Mouse (Mus musculus) frontal cortex, postnatal 36 days (tissue): ENCODE data around the gene Aurkb.
A peak's percentile ranks its signal among the peaks of the same experiment; 100 is the strongest.
"Not testable (repeated sequence)": the region's sequence is repeated elsewhere in the genome, so short reads cannot be mapped to it uniquely, and the experiment has no call there.

Source experiments
- DNase-seq, 2 experiments: peaks; one replicate each; pipeline ENCODE4 v3.0.0; 2022; ENCODE audit warnings: low spot score in 2 of 2

Aurkb gene

GRCm38 (mm10) chr11:69045531-69046394 lies at the start of gene Aurkb:
Gene Aurkb, plus strand, starts transcription at chr11:69045647.
- DNase-seq, result peak; percentile 61 to 72

DNA sequence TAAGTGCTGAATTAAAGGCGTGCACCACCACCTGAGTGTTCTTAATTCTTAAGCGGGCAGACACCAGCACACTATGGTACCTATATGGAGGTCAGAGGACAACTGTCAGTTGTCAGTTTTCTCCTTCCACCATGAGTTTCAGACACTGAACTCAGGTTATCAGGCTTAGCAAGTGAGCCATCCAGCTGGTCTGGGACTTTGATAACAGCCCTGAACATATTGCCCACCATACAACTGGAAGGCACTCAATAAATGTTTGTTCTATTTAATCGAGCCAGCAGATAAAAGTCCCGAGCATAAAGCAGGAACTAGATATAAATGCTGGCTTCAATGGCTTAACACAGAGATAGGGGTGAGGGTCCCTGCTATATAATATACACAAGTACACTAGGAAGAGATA lies 48.4 kb upstream of the Aurkb start:
- no peak for DNase-seq

DNA sequence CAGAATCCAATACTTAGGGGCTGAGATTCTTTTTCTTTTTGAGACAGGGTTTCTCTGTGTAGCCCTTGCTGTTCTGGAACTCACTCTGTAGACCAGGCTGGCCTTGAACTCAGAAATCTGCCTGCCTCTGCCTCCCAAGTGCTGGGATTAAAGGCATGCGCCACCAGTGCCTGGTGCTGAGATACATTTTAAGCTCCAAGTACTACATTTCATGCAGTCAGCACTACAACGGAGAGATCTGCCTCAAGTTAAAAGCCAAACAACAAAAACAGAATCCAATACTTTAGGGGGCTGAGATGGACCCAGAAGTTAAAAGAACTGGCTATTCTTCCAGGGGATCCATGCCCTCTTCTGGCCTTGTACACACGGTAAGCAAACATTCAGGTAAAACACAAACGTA lies 42.7 kb upstream of the Aurkb start:
- DNase-seq, result not testable (repeated sequence)

GRCm38 (mm10) chr11:69003592-69003991 lies 41.9 kb upstream of the Aurkb start:
- DNase-seq, result no peak

GRCm38 (mm10) chr11:69005193-69005592 lies 40.3 kb upstream of the Aurkb start:
- peak in 1 of 2 experiments; percentile 9 for DNase-seq

GRCm38 (mm10) chr11:69006575-69006974 lies 38.9 kb upstream of the Aurkb start:
- not testable (repeated sequence) for DNase-seq

DNA sequence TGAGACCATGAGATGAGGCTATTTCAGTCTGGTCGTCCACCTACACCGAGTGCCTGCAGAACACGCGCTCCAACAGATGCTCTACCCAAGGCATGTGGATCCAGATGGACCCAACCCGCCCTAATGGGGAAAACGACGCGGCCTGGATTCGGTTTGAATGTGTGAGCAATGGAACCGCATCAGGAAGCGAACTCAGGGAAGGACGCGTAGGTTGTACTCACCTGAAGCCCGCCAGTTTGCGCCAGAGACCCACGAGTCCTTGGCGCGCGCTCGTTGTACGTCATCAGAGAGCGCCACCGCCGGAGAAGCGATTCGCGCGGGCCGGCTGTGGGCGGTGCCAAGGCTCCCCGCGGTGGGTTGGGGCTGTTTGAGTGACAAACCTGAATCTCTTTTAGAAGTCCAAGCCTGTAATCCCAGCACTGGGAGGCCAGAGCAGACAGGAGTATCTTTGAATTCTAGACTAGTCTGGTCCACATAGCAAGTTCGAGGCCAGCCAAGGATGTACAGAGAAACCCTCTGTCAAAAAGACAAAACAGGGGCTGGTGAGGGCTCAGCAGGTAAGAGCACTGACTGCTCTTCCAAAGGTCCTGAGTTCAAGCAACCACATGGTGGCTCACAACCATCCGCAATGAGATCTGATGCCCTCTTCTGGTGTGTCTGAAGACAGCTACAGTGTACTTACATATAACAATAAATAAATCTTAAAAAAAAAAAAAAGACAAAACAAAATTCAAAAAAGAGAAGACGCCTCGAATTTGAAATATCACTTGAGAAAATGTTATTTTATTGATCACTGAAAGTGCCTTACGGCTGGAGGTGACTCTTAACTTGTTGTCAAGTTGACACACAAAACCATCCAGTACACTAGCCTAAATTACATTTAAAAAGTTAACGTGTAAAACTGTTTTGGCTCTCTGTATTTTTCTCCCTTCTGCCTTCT lies 37.0 kb upstream of the Aurkb start, which contains the start of gene Pfas:
Gene Pfas (minus strand): TSS at position 279 of the 940 bp plus-strand sequence.
- DNase-seq, result peak; percentile 91 to 95

DNA sequence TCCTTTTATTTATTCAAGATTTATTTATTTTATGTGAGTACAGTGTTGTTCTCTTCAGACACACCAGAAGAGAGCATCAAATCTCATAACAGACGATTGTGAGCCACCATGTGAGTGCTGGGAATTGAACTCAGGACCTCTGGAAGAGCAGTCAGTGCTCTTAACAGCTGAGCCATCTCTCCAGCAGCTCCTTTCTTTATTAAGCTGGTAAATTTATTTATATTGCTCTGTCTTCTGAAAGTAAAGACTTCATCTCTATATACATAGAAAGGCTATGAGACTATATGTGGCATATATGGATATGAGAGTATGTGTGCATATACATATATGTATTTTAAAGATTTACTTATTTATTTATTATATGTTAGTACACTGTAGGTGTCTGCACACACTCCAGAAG lies 35.9 kb upstream of the Aurkb start:
- no peak for DNase-seq

GRCm38 (mm10) chr11:69010400-69011323 lies 34.8 kb upstream of the Aurkb start:
- DNase-seq, result no peak

DNA sequence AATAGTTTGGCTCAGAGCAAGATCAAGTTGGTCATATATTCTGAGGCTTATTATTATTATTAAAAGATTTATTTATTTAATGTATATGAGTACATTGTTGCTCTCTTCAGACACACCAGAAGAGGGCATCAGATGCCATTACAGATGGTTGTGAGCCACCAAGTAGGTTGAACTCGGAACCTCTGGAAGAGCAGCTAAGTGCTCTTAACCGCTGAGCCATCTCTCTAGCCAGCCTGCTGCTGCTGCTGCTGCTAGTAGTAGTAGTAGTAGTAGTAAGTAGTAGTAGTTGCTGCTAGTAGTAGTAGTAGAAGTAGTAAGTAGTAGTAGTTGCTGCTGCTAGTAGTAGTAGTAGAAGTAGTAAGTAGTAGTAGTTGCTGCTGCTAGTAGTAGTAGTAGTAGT lies 34.0 kb upstream of the Aurkb start:
- not testable (repeated sequence) for DNase-seq

GRCm38 (mm10) chr11:69012071-69012601 lies 33.3 kb upstream of the Aurkb start:
- DNase-seq, result peak; percentile 87 to 90

DNA sequence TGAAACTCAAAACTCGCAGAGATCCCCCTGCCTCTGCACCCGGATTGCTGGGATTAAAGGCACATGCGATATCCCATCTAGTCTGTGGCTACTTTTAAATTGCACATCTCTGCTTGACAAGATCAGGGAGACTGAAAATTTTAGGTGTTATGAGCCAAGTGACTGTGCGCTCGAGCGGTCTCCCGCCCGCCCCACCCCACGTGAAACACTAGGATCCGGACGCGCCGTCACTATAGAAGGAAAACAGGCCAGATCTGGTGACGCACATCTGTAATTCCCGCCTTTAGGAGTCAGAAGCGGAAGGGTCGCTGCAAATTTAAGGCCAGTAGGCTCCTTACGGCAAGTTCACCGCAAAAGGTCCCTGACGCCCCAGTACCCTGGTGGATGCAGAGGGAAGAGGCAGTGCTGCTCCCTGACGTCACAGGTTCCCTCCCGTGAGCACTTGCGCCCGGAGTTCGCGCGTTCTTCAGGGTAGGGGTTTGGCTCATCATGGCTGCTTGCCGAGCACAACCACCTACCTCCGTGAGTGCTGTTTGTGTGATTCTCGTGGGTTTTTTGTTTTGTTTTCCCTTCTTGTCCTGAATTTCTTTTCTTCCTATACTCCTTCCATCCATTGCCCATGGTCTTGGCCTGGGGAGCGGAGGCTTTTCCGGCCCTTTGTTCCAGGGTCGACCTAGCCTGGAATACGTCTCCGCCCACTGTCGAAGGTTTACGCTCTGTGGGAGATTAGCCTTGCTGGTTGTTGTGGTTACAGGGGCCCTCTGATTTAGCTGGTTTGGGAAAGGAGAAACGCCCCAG lies 29.6 kb upstream of the Aurkb start, which contains the start of gene Ctc1:
Gene Ctc1 (plus strand): TSS at position 268 of the 798 bp plus-strand sequence.
- peak; percentile 92 to 93 for DNase-seq

DNA sequence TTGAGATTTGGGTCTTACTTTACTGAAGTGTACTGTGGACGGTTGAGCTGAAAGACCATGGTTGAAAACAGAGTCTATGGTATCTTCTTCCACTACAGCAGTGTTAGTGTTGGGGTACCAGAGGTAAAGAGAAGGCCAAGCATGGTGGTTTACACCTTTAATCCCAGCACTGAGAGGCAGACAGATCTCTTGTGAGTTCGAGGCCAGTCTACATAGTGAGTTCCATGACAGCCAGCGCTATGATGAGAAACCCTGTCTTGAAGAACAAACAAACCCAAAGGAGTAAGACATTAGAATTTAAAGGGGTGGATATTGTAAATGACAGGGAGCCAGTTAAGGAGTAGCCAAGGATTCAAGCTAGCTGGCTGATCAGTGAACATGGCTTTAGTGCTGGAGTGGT lies 28.7 kb upstream of the Aurkb start:
- no peak for DNase-seq

DNA sequence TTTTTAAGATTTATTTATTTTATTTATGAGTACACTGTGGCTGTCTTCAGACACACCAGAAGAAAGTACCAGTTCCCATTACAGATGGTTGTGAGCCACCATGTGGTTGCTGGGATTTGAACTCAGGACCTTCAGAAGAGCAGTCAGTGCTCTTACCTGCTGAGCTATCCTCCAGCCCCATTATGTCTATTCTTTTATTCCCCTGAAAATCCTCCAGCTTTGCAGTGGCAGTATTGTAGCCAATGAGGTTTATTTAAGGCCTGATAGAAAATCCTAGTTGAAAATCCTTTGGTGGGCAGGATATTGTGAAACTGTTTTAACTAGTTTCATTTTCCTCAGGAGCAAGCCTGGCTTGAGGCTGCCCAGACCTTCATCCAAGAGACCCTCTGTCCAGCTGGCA lies 24.8 kb upstream of the Aurkb start:
- no peak for DNase-seq

DNA sequence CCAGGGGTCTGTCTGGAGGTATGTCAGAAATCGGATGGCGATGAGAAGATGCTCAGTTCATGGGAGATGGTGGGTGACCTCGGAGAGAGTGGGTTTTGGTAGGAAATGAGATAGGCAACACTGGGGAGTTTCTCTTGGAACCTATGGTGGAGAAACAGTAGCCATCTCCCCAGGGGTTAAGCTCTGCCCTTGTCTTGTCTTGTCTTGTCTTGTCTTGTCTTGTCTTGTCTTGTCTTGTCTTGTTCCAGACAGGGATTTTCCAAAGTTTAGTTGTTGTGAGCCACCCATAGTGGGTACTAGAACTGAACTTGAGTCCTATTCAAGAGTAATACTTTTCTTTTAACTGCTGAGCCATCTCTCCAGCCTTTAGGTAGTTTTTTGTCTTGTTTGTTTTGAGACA lies 18.9 kb upstream of the Aurkb start:
- DNase-seq, result no peak

DNA sequence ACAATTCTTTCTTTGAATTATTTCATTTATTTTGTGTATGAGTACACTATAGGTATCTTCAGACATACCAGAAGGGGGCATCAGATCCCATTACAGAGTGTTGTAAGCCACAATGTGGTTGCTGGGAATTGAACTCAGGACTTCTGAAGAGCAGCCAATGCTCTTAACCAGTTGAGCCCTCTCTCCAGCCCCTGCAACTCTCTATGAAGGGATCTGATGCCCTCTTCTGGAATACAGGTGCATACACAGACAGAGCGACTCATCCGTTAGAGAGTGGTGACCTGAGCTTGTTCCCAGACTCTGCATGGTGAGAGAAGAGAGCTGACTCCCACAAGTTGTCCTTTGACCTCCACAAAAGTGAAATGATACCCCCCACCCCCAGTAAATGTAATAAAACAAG lies 16.6 kb upstream of the Aurkb start:
- DNase-seq, result no peak

DNA sequence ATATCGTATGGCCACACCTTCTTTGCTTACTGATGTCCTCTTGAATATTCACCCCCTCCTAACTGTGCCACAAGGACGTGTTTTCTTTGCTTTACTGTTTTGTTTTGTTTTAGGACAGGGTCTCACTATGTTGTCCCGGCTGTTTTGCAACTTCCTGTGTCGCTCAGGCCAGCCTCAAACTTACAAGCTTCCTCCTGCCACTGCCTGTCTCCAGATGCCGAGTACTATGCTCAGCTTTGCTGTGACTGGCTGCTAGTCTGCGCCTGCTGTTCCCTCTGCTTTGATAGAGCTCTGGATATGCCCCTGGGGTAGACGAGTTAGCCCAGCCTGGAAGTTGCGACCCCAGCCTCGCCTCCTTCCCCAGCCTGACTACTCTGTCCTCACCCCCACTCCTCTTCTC lies 11.9 kb upstream of the Aurkb start:
- no peak for DNase-seq

- DNase-seq, result no peak
Observed at GRCm38 (mm10) chr11:69034585-69034984, 10.9 kb upstream of the Aurkb start.

GRCm38 (mm10) chr11:69035411-69035810 lies 10.0 kb upstream of the Aurkb start:
- no peak for DNase-seq

DNA sequence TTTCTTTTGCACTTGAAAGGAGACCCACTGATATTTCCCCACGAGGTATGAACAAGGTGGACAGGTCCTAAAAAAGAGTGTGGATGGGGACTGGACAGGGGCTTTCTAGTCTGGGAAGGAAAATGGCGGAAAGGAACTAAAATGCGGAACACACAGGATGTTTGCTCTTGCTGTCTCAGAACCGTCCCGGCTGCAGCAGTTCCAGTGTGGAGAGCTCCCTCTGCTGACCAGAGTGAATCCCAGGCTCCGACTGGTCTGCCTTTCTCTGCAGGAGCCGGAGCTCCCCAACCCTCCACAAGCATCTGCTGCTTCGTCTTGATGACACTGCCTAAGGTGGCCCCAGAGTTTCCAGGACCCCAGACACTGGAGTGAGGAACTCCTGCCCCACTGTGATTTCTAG lies 9.6 kb upstream of the Aurkb start:
- DNase-seq, result peak; percentile 85 to 93
